Mouse (Mus musculus) T-helper 2 cell (primary cell): ENCODE results near the gene Glyctk.

Source experiments
- in situ Hi-C: fragments of 300-600 bp; cut with MboI, MseI; formaldehyde crosslinking; loops from one replicate; pipeline ENCODE4 v1.15.1; 2025; ENCODE audit warnings: high pct_unique_total_duplicates

The Glyctk gene

GRCm38 (mm10) chr9:106158037-106158491, at the start of gene Glyctk:
TSS of gene Glyctk (minus strand) at chr9:106158138.
- in situ Hi-C loops = no loop called here

GRCm38 (mm10) chr9:106206515-106206914, 48.6 kb upstream of the Glyctk start:
- in situ Hi-C loops = loop anchor here (10.0 kb wide), 1 partner anchor 1538 kb away; no protein-coding TSS in a partner anchor

- in situ Hi-C loops = loop anchor here (10.0 kb wide), 1 partner anchor 1539 kb away; no protein-coding TSS in a partner anchor
Measured at GRCm38 (mm10) chr9:106205713-106206290, 47.9 kb upstream of the Glyctk start.

DNA sequence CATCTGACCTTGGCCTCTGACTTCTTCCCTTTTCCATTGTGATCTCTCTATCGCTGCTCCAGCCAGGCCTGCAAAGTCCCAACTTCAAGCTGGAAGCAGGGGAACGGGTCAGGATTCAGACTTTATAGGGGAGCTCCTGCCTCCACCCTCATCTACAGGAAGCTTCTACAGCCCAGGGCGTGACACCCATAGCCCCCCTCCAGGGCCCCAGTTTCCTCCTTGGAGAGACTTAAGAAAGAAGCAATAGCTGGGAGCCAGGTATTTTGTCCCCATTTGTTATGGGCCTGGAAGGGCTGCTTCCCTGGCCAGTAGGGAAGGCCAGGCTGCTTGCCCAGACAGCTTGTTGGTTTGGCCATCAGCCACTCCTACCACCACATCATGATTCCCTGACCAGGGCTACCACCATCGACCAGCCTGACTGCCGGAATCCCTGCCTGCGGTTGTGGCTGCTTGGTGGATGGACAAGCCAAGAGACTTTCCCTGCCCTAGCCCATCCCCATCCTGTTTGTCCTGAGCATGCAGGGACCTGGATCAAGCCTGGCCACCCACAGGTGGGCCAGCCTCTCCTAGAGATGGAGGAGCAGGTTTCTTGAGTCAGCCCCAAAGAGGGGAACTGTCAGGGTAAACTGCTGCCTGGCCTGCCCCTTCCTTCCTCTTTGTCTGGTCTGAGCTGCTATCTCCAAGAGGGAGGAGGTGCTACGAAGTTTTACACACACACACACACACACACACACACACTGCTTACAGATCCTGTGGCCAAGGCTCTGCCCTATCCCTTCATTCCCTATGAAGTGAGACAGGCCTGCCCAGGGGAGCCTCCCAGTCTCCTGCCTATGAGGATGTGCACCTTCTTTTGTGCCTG, 46.3 kb upstream of the Glyctk start:
- in situ Hi-C loops = loop anchor here (10.0 kb wide), 1 partner anchor 1541 kb away; no protein-coding TSS in a partner anchor

DNA sequence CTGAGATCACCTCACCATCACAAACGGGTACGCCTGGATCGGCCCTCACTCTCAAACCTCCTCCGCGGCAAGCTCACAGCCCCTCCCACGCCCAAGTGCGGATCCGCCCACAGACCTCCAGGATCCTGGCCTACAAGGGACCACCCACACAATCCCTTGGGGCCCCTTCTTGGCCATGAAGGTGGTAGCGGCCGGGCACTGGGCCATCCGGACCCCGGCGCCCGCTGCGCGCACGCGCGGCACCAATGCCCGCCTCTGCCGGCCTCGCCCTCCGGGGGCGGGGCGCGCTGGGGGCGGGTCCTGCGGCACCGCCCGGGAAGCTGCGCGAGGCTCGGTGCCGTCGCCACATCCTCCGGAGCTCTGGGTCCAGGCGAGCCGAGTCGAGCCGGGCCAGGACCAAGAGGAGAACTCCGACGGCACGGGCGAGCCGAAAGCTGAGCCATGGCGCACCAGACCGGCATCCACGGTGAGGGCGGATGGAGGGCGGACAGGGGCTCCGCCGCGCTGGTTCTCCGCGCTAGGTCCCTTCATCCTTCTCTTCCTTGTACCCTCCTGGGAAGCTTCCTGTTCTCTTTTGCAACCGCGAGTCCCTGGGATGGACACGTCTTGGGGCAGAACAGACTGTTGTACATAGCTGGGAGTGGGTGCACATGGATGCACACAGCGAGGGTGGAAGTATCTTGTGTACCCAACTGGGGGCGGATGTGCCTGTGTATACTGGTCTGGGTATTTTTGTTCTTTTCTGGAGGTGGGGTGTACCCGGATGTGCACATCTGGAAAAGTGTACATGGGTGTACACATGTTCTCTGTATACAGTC, 45.1 kb upstream of the Glyctk start, which contains the start of gene Twf2:
Twf2 (plus strand) TSS at position 290 of the 818 bp plus-strand sequence.
- in situ Hi-C loops = loop anchor here (10.0 kb wide), 1 partner anchor 1542 kb away; no protein-coding TSS in a partner anchor

- in situ Hi-C loops = loop anchor here (10.0 kb wide), 1 partner anchor 1543 kb away; no protein-coding TSS in a partner anchor
Measured at GRCm38 (mm10) chr9:106201895-106202294, 44.0 kb upstream of the Glyctk start.

DNA sequence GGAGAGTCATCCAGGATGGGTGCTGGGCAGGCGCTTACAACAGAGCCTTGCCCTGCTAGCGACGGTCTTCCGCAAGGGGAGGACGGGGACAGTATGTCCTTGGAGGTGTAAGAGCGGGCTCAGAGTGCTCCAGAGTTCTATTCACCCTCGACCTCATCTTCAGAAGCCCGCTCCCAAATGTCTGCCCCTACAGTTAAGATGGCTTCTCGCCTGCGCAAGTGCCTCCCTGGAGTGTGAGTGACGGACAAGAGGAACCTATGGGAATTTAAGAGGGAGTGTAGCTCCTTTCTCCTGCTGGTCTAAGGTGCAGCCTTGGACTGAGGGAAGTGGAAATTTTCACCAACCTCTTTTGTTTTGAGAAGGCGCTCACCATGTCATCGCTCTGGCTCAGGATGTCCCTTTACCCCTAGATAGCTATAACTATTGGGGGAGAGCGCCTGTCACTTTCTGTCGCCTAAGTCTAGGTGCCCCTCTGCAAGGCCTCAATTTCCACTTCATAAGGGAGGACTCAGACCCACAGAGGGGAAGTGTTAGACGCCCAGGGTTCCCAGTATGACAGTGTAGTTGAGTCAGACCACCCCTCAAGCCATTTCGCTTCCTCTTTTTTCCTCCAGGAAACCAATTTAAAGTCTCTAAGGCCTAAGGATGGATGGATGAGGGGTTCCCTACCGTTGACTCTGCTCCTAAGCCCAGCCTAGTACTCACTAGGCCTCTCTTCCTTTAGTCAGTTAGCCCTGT, 41.8 kb upstream of the Glyctk start, which contains the start of gene Ppm1m:
Ppm1m (minus strand) TSS at position 212 of the 738 bp plus-strand sequence.
- in situ Hi-C loops = loop anchor here (10.0 kb wide), 1 partner anchor 1545 kb away; no protein-coding TSS in a partner anchor

DNA sequence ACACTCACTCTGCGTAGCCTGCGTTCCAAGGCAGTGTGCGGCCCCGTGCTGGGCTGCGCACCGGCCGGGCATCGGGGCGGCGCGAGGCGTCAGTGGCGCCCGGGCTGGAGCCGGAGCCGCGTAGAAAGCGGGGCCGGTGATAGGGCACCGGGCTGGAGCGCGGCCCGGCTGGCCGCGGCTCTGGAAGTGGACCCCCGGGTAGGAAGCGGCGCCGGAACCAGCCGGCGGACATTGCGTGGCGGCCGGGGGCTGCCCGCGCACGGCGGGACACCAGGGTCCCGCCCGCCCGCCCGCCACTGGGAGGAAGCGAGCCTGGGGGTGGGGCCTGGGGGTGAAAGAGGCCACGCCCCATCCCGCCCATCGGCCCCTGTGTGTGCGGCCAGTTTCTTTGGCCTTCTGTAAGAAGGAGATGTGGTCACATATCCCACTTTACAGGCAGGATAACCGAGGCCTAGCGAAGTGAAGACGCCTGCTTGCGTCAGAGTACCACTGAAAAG, 41.1 kb upstream of the Glyctk start:
- in situ Hi-C loops = no loop called here

DNA sequence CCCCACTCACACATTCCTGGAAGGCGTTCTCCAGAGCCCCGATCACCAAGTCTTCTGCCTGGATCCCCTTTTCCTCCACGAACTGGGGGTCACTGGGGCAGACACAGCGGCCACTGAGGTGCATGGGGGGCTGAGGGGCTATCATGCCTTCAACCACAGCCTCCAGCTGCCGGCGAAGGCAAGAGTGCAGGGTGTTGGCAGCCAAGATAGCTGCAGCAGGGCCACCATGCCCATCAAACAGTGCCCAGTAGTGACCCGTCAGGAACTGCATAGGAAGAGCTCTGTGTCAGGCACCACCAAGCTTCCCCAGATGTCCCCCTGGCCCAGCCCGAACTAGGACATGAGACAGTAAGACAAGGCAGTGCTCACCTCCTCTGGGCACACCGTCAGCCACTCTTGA, 39.8 kb upstream of the Glyctk start:
- in situ Hi-C loops = no loop called here

- in situ Hi-C loops = no loop called here
Measured at GRCm38 (mm10) chr9:106197081-106197713, 39.3 kb upstream of the Glyctk start.

GRCm38 (mm10) chr9:106195693-106196092, 37.8 kb upstream of the Glyctk start:
- in situ Hi-C loops = no loop called here

GRCm38 (mm10) chr9:106193930-106194807, 36.2 kb upstream of the Glyctk start:
- in situ Hi-C loops = no loop called here

DNA sequence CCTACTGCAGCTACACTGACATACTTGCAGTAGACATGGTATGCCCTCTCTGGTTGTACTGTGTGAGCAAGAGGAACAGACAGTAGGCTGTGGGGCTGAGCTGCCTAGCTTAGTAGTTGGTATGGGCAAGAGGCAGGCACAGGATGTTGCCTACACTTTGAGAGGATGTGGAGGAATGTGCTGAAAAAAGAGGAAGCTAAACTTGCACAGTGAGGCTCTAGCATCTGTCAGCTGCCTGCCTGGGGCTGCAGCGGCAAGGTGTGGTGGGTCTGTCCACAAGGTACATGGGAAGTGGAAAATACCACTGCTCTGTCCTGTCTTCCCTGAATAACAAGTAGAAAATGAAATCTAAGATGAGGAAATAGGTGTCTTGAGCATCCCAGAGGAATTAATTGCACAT, 35.1 kb upstream of the Glyctk start:
- in situ Hi-C loops = no loop called here

- in situ Hi-C loops = no loop called here
Measured at GRCm38 (mm10) chr9:106192024-106192423, 34.1 kb upstream of the Glyctk start.

DNA sequence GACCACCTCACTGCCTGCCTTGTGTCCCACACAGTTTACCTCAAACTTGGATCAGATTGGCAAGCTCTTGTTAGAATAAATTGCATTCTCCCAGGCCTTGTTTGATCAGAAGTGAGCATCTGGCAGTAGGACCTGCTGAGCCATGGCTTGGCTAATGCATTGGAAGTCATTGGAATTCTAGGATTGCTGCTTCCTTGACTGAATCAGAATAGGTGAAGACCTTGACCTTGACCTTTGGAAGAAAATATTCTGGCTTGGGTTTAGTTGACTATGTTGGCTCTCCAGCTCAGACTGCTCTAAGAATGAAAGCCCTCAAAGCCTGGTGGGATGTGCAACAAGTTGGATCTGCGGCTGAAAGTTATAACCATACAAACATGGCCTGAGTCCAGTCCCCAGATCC, 33.4 kb upstream of the Glyctk start:
- in situ Hi-C loops = no loop called here

- in situ Hi-C loops = no loop called here
Measured at GRCm38 (mm10) chr9:106183996-106184395, 26.1 kb upstream of the Glyctk start.

DNA sequence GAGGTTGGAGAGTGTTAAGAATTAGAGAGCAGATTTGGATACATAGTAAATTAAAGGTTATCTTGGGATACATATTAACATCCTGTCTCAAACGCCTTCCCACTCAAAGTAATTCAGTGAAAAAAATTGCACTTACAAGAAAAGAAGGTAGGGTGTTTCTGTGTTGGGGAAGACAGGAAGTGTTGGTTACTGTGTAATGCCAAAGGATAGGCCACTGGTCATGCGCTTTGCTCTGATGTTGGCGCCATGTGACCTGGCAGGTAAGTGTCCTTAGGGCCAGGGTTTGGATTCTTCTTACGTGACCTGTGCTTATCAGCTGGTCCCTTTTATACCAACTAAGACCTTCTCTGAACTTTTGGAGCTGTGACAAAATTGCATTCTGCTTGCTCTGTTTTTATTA, 24.2 kb upstream of the Glyctk start:
- in situ Hi-C loops = no loop called here

- in situ Hi-C loops = no loop called here
Measured at GRCm38 (mm10) chr9:106179964-106180363, 22.0 kb upstream of the Glyctk start.

DNA sequence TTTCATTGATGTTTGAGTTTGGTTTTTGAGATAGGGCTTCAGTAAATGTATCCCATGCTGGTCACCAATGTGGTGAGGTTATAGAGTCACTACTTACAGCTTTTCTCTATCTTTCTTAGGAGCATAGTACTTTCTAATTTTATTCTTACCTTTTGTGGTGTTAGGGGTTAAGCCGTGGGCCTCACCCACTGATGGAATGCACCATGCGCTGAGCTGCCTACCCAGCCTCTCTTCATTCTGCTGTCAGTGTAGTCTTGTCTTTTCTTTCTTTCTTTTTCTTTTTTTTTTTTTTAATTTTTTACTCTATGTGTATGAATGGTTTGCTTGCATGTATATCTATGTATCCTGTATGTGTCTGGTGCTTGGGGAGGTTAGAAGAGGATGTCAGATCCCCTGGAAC, 21.5 kb upstream of the Glyctk start:
- in situ Hi-C loops = no loop called here
